Mouse (Mus musculus) intestine, embryonic 14.5 days (tissue): ENCODE results near the gene Gm4881. TPM values are rescaled to one million over a fixed set of nuclear protein-coding genes. Genes with fewer than 3 reads are reported as not detected.
A peak's percentile ranks its signal among the peaks of the same experiment; 100 is the strongest.

Source experiments
- ATAC-seq: fragments of 200-750 bp; cut with Nextera tagmentation; replicated peaks from 2 replicates; pipeline ENCODE4 v1.8.0; 2017; ENCODE audit warnings: low read depth, moderate number of reproducible peaks, moderate TSS enrichment, moderate library complexity; ENCODE audit not compliant: low FRiP score, low TSS enrichment
- DNase-seq: peaks from one replicate; pipeline ENCODE4 v3.0.0-alpha.2; 2018; ENCODE audit warnings: low spot score
- H3K27ac ChIP-seq: fragments of 300-500 bp; sonication (generic); 2 replicates; pipeline ENCODE4 v1.5.1; 2014; ENCODE audit warnings: low read depth, mild to moderate bottlenecking, control low read depth
- H3K27me3 ChIP-seq: fragments of 300-500 bp; sonication (generic); replicated peaks from 2 replicates; pipeline ENCODE4 v1.6.1; 2014; ENCODE audit warnings: low read length, control low read depth; ENCODE audit not compliant: control insufficient read depth, insufficient read depth
- H3K36me3 ChIP-seq: fragments of 300-500 bp; sonication (generic); 2 replicates; pipeline ENCODE4 v1.6.1; 2014; ENCODE audit warnings: low read length, control low read depth; ENCODE audit not compliant: control insufficient read depth, insufficient read depth
- H3K4me1 ChIP-seq: fragments of 300-500 bp; sonication (generic); replicated peaks from 2 replicates; pipeline ENCODE4 v1.6.1; 2014; ENCODE audit warnings: low read length, control low read depth, mixed read lengths; ENCODE audit not compliant: control insufficient read depth, insufficient read depth
- H3K4me2 ChIP-seq: fragments of 300-500 bp; sonication (generic); 2 replicates; pipeline ENCODE4 v1.6.1; 2014; ENCODE audit warnings: low read length
- H3K4me3 ChIP-seq: fragments of 300-500 bp; sonication (generic); 2 replicates; pipeline ENCODE4 v1.5.1; 2014; ENCODE audit warnings: low read depth, low read length, control low read depth, mixed read lengths
- H3K9ac ChIP-seq: fragments of 300-500 bp; sonication (generic); 2 replicates; pipeline ENCODE4 v1.6.1; 2014; ENCODE audit warnings: mild to moderate bottlenecking, low read length
- H3K9me3 ChIP-seq: fragments of 300-500 bp; sonication (generic); 2 replicates; pipeline ENCODE4 v1.6.1; 2016; ENCODE audit warnings: low read length, control low read depth; ENCODE audit not compliant: control insufficient read depth
- WGBS: fragments of 180-500 bp; shearing (Covaris S2); extraction: QIAGEN DNeasy Blood & Tissue Kit; methylation state at CpG from one replicate; pipeline ENCODE4 v1.1.7; 2014; 5-methylcytosine and 5-hydroxymethylcytosine counted together
- polyA plus RNA-seq: library from polyadenylated mRNA; unstranded; fragments of >200 nt; fragmentation: Nextera tagmentation; extraction: Ambion mirVana; gene quantifications from 2 replicates; pipeline ENCODE4 v1.2.1, GENCODE M21; 2014

Gene Gm4881
- polyA plus RNA-seq, 1 experiment from 2014 or later = not detected

- 0 out of 2 replicates have a peak overlapping the region, but pooled peaks have one; percentile 3 for H3K27ac ChIP-seq
- H3K9me3 ChIP-seq = no peaks in the 10 kb centered on the region
- no peaks in the 10 kb centered on the region for H3K27me3 ChIP-seq
- WGBS = 77% methylated on average over 4 of the region's 4 CpGs
- H3K36me3 ChIP-seq = peaks cover 61% of the 10 kb centered on the region
- peaks cover 17% of the 10 kb centered on the region for H3K4me1 ChIP-seq
- H3K4me2 ChIP-seq = peak overlapping the region; percentile 93
- peak overlapping the region; percentile 85 for H3K4me3 ChIP-seq
- peak overlapping the region; percentile 100 for H3K9ac ChIP-seq
- DNase-seq (no peak), ATAC-seq (no peak)
Observed at GRCm38 (mm10) chr7:24887096-24887495, 57.2 kb downstream of the Gm4881 start.

- WGBS = 58% methylated on average over 4 of the region's 4 CpGs
Observed at GRCm38 (mm10) chr7:24886308-24886633, 58.0 kb downstream of the Gm4881 start.

GRCm38 (mm10) chr7:24885468-24886307 is 58.6 kb downstream of the Gm4881 start:
- ATAC-seq (no peak), DNase-seq (no peak)
- Histone ChIP-seq H3K36me3 (peaks cover 52% of the 10 kb centered on the region), H3K27me3 (no peaks in the 10 kb centered on the region), H3K9me3 (no peaks in the 10 kb centered on the region), H3K4me1 (peaks cover 17% of the 10 kb centered on the region), H3K27ac (peak overlapping the region; percentile 88; the same call in 1 of the 2 replicates), H3K4me3 (peak overlapping the region; percentile 85), H3K4me2 (peak overlapping the region; percentile 93), H3K9ac (peak overlapping the region; percentile 100)
- WGBS = 36% methylated on average over 12 of the region's 12 CpGs

More at GRCm38 (mm10) chr7:24886308-24886633, 58.0 kb downstream of the Gm4881 start:
- H3K9me3 ChIP-seq = no peaks in the 10 kb centered on the region
- no peaks in the 10 kb centered on the region for H3K27me3 ChIP-seq
- peaks cover 17% of the 10 kb centered on the region for H3K4me1 ChIP-seq
- no peak overlapping the region for H3K27ac ChIP-seq
- peak overlapping the region; percentile 100 for H3K9ac ChIP-seq
- no peak for DNase-seq
- H3K36me3 ChIP-seq = peaks cover 58% of the 10 kb centered on the region
- H3K4me2 ChIP-seq = peak overlapping the region; percentile 93
- no peak for ATAC-seq
- peak overlapping the region; percentile 85 for H3K4me3 ChIP-seq

- Histone ChIP-seq H3K4me3 (peak overlapping the region; percentile 85), H3K9ac (peak overlapping the region; percentile 100), H3K4me2 (peak overlapping the region; percentile 93), H3K9me3 (no peaks in the 10 kb centered on the region), H3K4me1 (peaks cover 17% of the 10 kb centered on the region), H3K27ac (peak overlapping the region; percentile 88), H3K27me3 (no peaks in the 10 kb centered on the region), H3K36me3 (peaks cover 46% of the 10 kb centered on the region)
- no peak for DNase-seq
- WGBS = under 1% methylated on average over 47 of the region's 47 CpGs
- peak; percentile 2; the same call in 1 of the 2 replicates for ATAC-seq
Observed at GRCm38 (mm10) chr7:24884693-24885291, 59.5 kb downstream of the Gm4881 start.

- ATAC-seq (peak; percentile 92), DNase-seq (peak; percentile 99)
- Histone ChIP-seq H3K9ac (peak within 1 kb of the TSS; percentile 100), H3K4me1 (peaks cover 17% of the 10 kb centered on the region), H3K27ac (peak within 1 kb of the TSS; percentile 88), H3K36me3 (peaks cover 39% of the 10 kb centered on the region), H3K9me3 (no peaks in the 10 kb centered on the region), H3K4me2 (peak within 1 kb of the TSS; percentile 93), H3K4me3 (peak within 1 kb of the TSS; percentile 85), H3K27me3 (no peaks in the 10 kb centered on the region)
- under 1% methylated on average over 57 of the region's 57 CpGs for WGBS
Observed at GRCm38 (mm10) chr7:24883896-24884692, 60.2 kb downstream of the Gm4881 start, which contains the start of gene Rps19. Gene Rps19, plus strand, starts transcription at chr7:24884371.

- Histone ChIP-seq H3K36me3 (peaks cover 24% of the 10 kb centered on the region), H3K27me3 (no peaks in the 10 kb centered on the region), H3K27ac (no peak overlapping the region), H3K9ac (no peak overlapping the region), H3K9me3 (no peaks in the 10 kb centered on the region), H3K4me2 (no peak overlapping the region), H3K4me3 (no peak overlapping the region), H3K4me1 (peaks cover 17% of the 10 kb centered on the region)
- DNase-seq = no peak
- 95% methylated on average over 9 of the region's 9 CpGs for WGBS
- no peak for ATAC-seq
Observed at GRCm38 (mm10) chr7:24882416-24883199, 61.7 kb downstream of the Gm4881 start.

GRCm38 (mm10) chr7:24879620-24880019 is 64.7 kb downstream of the Gm4881 start:
- Histone ChIP-seq H3K4me2 (no peak overlapping the region), H3K27ac (no peak overlapping the region), H3K9ac (0 out of 2 replicates have a peak overlapping the region, but pooled peaks have one; percentile 10), H3K36me3 (no peaks in the 10 kb centered on the region), H3K27me3 (no peaks in the 10 kb centered on the region), H3K4me1 (no peaks in the 10 kb centered on the region), H3K4me3 (no peak overlapping the region), H3K9me3 (no peaks in the 10 kb centered on the region)
- WGBS = 35% methylated on average over 2 of the region's 2 CpGs
- no peak for ATAC-seq
- DNase-seq = no peak

- no peak overlapping the region for H3K9ac ChIP-seq
- 63% methylated on average over 3 of the region's 3 CpGs for WGBS
- H3K27me3 ChIP-seq = no peaks in the 10 kb centered on the region
Observed at GRCm38 (mm10) chr7:24877588-24877987, 66.7 kb downstream of the Gm4881 start.

More at GRCm38 (mm10) chr7:24877588-24877987, 66.7 kb downstream of the Gm4881 start:
- ATAC-seq (no peak), DNase-seq (no peak)
- H3K4me3 ChIP-seq = no peak overlapping the region
- no peak overlapping the region for H3K4me2 ChIP-seq
- H3K27ac ChIP-seq = no peak overlapping the region
- no peaks in the 10 kb centered on the region for H3K4me1 ChIP-seq
- H3K9me3 ChIP-seq = no peaks in the 10 kb centered on the region
- no peaks in the 10 kb centered on the region for H3K36me3 ChIP-seq
